Mouse (Mus musculus) heart, embryonic 15.5 days (tissue): Measurements from ENCODE around the gene Kif16b. TPM values are rescaled to one million over a fixed set of nuclear protein-coding genes. Genes with fewer than 3 reads are reported as not detected.
A peak's percentile ranks its signal among the peaks of the same experiment; 100 is the strongest.

ENCODE experiments used
- ATAC-seq: fragments of 200-750 bp; cut with Nextera tagmentation; replicated peaks from 2 replicates; pipeline ENCODE4 v1.8.0; 2017; ENCODE audit warnings: low read depth, moderate TSS enrichment; ENCODE audit not compliant: insufficient number of reproducible peaks, insufficient read depth, low FRiP score
- H3K27ac ChIP-seq: fragments of 300-500 bp; sonication (generic); 2 replicates; pipeline ENCODE4 v1.5.1; 2015; ENCODE audit warnings: mild to moderate bottlenecking, inconsistent platforms
- H3K27me3 ChIP-seq: fragments of 300-500 bp; sonication (generic); 2 replicates; pipeline ENCODE4 v1.6.1; 2015; ENCODE audit warnings: inconsistent platforms
- H3K36me3 ChIP-seq: fragments of 300-500 bp; sonication (generic); 2 replicates; pipeline ENCODE4 v1.6.1; 2015; ENCODE audit warnings: mild to moderate bottlenecking, inconsistent platforms
- H3K4me1 ChIP-seq: fragments of 300-500 bp; sonication (generic); replicated peaks from 2 replicates; pipeline ENCODE4 v1.6.1; 2015; ENCODE audit warnings: inconsistent platforms
- H3K4me2 ChIP-seq: fragments of 300-500 bp; sonication (generic); 2 replicates; pipeline ENCODE4 v1.6.1; 2015; ENCODE audit warnings: inconsistent platforms, mild to moderate bottlenecking, moderate library complexity
- H3K4me3 ChIP-seq: fragments of 300-500 bp; sonication (generic); 2 replicates; pipeline ENCODE4 v1.5.1; 2015; ENCODE audit warnings: mild to moderate bottlenecking, inconsistent platforms
- H3K9ac ChIP-seq: fragments of 300-500 bp; sonication (generic); 2 replicates; pipeline ENCODE4 v1.6.1; 2015; ENCODE audit warnings: mild to moderate bottlenecking, inconsistent platforms
- H3K9me3 ChIP-seq: fragments of 300-500 bp; sonication (generic); replicated peaks from 2 replicates; pipeline ENCODE4 v1.6.1; 2016; ENCODE audit warnings: inconsistent platforms
- WGBS: fragments of 180-500 bp; shearing (Covaris S2); methylation state at CpG from one replicate; pipeline ENCODE4 v1.1.7; 2015; ENCODE audit warnings: mixed read lengths; 5-methylcytosine and 5-hydroxymethylcytosine counted together
- polyA plus RNA-seq: library from polyadenylated mRNA; unstranded; fragments of >200 nt; fragmentation: Nextera tagmentation; extraction: Ambion mirVana; gene quantifications from 2 replicates; pipeline ENCODE4 v1.2.1, GENCODE M21; 2015

Kif16b gene
- polyA plus RNA-seq, 1 experiment from 2014 or later = 10.2 TPM

DNA sequence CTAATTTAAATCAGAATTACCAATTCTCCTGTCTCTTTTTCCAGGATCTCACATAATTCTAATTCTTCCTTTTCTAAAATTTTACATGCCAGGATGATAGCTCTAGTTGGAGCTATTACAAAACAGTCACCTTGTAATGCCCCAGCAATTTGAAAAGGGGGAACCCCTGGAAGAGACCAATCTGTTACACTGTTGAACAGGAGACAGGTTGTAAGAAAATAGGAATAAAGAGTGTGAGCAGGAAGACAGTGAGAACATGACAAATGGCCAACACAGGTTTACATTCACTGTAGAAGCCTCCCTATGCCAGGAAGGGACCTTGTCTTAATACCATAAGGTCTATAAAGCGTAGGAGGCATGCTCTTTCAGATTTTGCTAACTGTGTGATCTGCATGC lies 206.4 kb downstream of the Kif16b start:
- H3K4me3 ChIP-seq = no peak overlapping the region
- no peak for ATAC-seq
- H3K4me2 ChIP-seq = no peak overlapping the region
- no peak overlapping the region for H3K27ac ChIP-seq
- H3K9ac ChIP-seq = no peak overlapping the region
- no peaks in the 10 kb centered on the region for H3K9me3 ChIP-seq
- H3K27me3 ChIP-seq = no peaks in the 10 kb centered on the region
- peaks cover 17% of the 10 kb centered on the region for H3K4me1 ChIP-seq
- 85% methylated on average over 1 of the region's 1 CpGs for WGBS
- no peaks in the 10 kb centered on the region for H3K36me3 ChIP-seq

DNA sequence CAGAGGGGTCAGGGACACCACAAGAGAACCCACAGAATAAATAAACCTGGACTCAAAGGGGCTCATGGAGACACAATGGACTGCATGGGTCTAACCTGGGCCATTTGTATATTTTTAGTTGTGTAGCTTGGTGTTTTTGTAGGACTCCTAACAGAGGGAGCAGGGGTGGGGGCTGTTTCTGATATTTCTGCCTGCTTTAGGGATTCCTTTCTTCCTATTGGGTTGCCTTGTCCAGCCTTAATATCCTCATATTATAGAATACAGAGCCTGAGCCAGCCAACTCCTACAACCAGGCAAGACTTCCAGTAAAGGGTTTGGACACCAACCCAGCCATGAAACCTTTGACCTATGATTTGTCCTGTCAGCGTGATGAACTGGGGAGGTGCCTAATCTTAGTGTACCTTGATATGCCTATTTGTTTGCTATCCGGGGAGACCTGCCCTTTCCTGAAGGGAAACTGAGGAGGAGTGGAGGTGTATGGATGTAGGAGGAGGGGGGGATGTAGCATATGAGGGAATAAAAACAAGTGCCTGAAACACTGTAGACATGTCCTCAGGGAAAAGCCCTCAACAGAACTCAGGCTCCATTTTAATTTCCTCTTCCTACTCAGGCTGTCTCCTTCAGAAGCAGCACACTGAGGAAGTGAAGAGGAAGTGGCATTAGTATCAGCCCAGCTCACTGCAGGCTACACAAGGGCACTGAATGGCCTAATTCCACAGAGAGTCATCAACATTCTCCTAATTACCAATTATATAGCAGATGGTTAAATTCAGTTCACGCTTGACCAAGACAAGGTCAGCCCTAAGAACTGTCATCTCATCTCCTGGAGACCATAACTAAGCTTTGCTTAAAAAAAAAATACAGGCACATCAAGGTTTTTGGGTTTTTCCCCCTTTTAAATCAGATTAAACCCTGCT lies 207.1 kb downstream of the Kif16b start:
- WGBS = 77% methylated on average over 3 of the region's 3 CpGs
- Histone ChIP-seq H3K4me2 (no peak overlapping the region), H3K27ac (no peak overlapping the region), H3K27me3 (no peaks in the 10 kb centered on the region), H3K4me3 (no peak overlapping the region), H3K9me3 (no peaks in the 10 kb centered on the region), H3K36me3 (no peaks in the 10 kb centered on the region), H3K4me1 (peaks cover 13% of the 10 kb centered on the region), H3K9ac (no peak overlapping the region)
- ATAC-seq = no peak

- no peak overlapping the region for H3K4me2 ChIP-seq
- H3K36me3 ChIP-seq = no peaks in the 10 kb centered on the region
- 97% methylated on average over 1 of the region's 1 CpGs for WGBS
- H3K27me3 ChIP-seq = no peaks in the 10 kb centered on the region
- no peaks in the 10 kb centered on the region for H3K9me3 ChIP-seq
- peaks cover 8% of the 10 kb centered on the region for H3K4me1 ChIP-seq
- ATAC-seq = no peak
- H3K9ac ChIP-seq = no peak overlapping the region
- H3K4me3 ChIP-seq = no peak overlapping the region
- H3K27ac ChIP-seq = no peak overlapping the region
Observed at GRCm38 (mm10) chr2:142693461-142693860, 207.9 kb downstream of the Kif16b start.

DNA sequence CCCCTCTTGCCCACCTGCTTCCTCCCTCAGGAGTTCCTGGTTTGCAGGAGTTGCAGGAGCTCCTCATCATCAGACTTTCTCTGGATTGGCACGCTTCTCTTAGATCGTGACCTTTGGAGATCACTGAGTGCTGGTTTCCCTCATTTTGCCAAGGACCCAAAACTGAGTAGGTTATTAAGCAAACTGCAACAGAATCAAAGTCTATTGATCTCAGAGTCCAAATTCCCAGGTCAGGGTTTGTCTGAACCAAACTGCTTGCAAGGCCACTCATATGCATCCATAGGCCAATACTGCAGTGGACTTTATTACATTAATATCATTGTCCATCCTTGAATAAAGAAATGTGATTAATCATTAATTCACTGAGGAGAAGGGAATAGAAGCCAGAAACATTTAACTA lies 211.8 kb downstream of the Kif16b start:
- H3K4me2 ChIP-seq = no peak overlapping the region
- no peak overlapping the region for H3K9ac ChIP-seq
- H3K4me3 ChIP-seq = no peak overlapping the region
- no peak for ATAC-seq
- H3K27me3 ChIP-seq = no peaks in the 10 kb centered on the region
- no peaks in the 10 kb centered on the region for H3K9me3 ChIP-seq
- no peaks in the 10 kb centered on the region for H3K36me3 ChIP-seq
- no peak overlapping the region for H3K27ac ChIP-seq
- WGBS = 91% methylated on average over 2 of the region's 2 CpGs
- H3K4me1 ChIP-seq = no peaks in the 10 kb centered on the region

DNA sequence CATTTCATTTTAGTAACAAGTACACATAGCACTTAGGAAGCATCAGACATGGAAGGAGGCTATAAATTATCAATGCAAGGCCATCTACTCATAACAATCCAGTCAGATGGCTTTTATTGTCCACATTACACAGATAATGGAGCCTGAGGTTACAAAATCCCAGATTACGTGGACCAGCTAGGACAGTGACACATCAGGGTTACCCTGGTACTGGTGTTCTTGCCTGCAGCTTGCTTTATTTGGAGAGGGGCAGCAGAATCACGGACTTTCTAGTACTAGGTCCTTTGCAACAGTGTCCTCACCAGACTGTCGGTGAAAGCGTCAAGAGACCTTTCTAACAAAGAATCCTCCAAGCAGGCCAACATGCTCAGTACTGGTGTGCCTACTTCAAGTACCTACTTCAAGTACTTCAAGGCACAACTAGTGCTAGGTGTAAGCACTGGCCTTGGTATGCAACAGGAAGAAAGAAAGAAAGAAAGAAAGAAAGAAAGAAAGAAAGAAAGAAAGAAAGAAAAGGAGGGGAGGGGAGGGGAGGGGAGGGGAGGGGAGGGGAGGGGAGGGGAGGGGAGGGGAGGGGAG lies 213.3 kb downstream of the Kif16b start:
- no peak overlapping the region for H3K27ac ChIP-seq
- H3K9ac ChIP-seq = no peak overlapping the region
- no peak overlapping the region for H3K4me3 ChIP-seq
- WGBS = 76% methylated on average over 4 of the region's 4 CpGs
- H3K4me1 ChIP-seq = no peaks in the 10 kb centered on the region
- H3K4me2 ChIP-seq = no peak overlapping the region
- H3K36me3 ChIP-seq = no peaks in the 10 kb centered on the region
- H3K27me3 ChIP-seq = no peaks in the 10 kb centered on the region
- no peaks in the 10 kb centered on the region for H3K9me3 ChIP-seq
- ATAC-seq = no peak

DNA sequence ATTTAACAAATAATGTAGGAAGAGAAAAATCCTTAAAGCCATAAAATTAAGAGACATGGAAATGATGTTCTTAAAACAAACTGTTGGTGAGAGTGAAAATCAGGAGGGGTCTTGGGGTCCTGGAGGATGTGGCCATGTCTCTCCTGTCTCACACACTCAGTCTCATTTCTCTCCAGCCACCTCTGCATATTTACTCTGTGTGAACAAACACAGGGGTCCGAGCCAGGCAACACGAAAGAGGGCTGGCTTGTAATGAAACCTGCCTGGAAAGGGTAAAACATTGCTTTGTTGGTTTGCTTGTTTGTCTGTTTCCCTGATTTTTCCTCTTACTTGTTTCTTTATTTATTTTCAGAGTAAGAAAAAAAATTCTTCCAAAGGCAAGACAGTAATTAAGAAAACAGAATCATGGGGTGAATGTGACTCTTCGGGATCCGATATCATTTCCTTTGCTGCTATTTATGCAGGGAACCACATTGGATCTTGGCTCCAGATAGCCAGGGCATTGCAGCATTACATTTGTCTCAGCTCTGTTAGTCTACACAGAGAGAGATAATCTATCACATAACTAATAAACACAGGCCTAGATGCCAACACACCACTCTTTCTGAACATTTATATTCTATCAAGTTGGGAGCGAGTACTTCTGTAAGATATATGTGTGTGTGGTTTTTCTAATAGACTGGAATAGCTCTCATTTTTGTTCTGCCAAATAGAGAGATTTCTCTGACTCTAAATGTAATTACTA lies 218.2 kb downstream of the Kif16b start:
- 77% methylated on average over 5 of the region's 5 CpGs for WGBS
- no peak overlapping the region for H3K9ac ChIP-seq
- H3K4me3 ChIP-seq = no peak overlapping the region
- H3K9me3 ChIP-seq = no peaks in the 10 kb centered on the region
- H3K36me3 ChIP-seq = no peaks in the 10 kb centered on the region
- no peak overlapping the region for H3K27ac ChIP-seq
- no peaks in the 10 kb centered on the region for H3K27me3 ChIP-seq
- no peaks in the 10 kb centered on the region for H3K4me1 ChIP-seq
- H3K4me2 ChIP-seq = no peak overlapping the region
- no peak for ATAC-seq

DNA sequence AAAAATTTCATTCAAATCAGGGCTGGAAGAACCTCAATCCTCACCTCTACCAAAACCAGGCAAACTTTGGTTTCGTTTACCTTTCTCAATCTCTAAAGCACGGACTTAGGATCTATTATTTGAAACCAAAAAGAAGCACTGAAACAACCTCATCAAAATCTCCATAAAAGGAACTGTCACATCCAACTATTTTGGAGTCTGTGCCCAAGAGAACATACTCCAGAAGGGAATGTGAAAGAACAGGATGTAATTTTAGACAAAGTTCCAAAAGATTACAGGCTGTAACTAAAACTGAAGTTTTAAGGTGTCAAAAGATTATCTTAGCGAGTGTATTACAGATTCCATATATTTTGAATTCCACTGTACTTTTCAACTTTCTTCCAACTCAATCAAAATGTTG lies 232.9 kb downstream of the Kif16b start:
- Histone ChIP-seq H3K9ac (no peak overlapping the region), H3K36me3 (no peaks in the 10 kb centered on the region), H3K4me1 (no peaks in the 10 kb centered on the region), H3K4me2 (no peak overlapping the region), H3K27me3 (no peaks in the 10 kb centered on the region), H3K27ac (no peak overlapping the region), H3K9me3 (no peaks in the 10 kb centered on the region), H3K4me3 (no peak overlapping the region)
- ATAC-seq = no peak
- 73% methylated on average over 3 of the region's 3 CpGs for WGBS

- Histone ChIP-seq H3K4me1 (peaks cover 8% of the 10 kb centered on the region; the same call in 1 of the 2 replicates), H3K4me2 (no peak overlapping the region), H3K36me3 (no peaks in the 10 kb centered on the region), H3K27me3 (peaks cover 7% of the 10 kb centered on the region), H3K9ac (no peak overlapping the region), H3K4me3 (no peak overlapping the region), H3K27ac (peak overlapping the region; percentile 36), H3K9me3 (no peaks in the 10 kb centered on the region)
- ATAC-seq = peak; percentile 70
- WGBS = 29% methylated on average over 7 of the region's 7 CpGs
Observed at GRCm38 (mm10) chr2:142651591-142651990, 249.7 kb downstream of the Kif16b start.

DNA sequence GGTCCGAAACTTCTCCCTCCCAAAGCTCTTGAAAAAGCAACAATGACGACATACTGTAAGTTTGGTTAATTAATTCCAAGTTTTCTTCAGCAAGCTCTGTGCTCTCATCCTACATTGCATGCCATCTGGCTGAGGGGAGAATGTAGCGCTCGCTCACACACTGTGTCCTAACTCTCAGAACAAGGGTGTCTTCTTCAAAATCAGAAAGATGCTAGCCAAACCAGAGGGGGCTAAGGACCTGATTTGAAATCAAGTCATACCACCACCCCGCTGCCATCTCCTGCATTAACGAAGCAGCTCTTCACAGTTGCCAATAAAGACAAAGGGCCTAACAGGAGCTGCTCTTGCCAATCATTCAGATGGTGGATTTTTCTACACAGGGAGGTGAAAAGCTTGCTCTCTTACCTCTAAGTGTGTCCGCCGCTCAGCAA lies 253.3 kb downstream of the Kif16b start:
- whole genome bisulfite sequencing = 90% methylated on average over 8 of the region's 8 CpGs
- H3K9me3 ChIP-seq = no peaks in the 10 kb centered on the region
- ATAC-seq = no peak

DNA sequence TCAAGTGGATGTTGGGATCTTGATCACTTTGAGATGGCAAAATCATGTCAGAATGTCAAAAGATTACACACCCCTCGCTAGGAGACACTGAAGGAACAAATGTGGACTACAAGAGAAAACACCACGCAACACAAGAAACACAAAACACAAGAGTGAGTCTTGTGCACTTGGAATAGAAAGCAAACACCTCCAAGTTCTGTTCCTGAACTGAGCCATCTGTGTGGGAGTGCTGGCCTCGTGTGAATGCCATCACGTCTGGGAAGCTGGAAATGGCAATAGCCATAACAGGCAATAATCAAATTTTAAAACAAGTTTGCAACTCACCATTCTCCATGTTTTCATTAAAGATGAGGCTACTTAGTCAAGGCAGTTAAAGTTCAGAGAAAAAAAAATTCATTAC lies 254.5 kb downstream of the Kif16b start:
- Histone ChIP-seq H3K9me3 (no peaks in the 10 kb centered on the region), H3K27ac (no peak overlapping the region), H3K4me1 (peaks cover 3% of the 10 kb centered on the region; the same call in 1 of the 2 replicates), H3K4me2 (no peak overlapping the region), H3K36me3 (no peaks in the 10 kb centered on the region), H3K9ac (no peak overlapping the region), H3K27me3 (peaks cover 40% of the 10 kb centered on the region), H3K4me3 (no peak overlapping the region)
- no peak for ATAC-seq
- 80% methylated on average over 4 of the region's 4 CpGs for WGBS

More for the DNA sequence above, 253.3 kb downstream of the Kif16b start:
- no peaks in the 10 kb centered on the region for H3K36me3 ChIP-seq
- H3K4me3 ChIP-seq = no peak overlapping the region
- H3K9ac ChIP-seq = no peak overlapping the region
- H3K27ac ChIP-seq = no peak overlapping the region
- H3K4me1 ChIP-seq = peaks cover 8% of the 10 kb centered on the region; the same call in 1 of the 2 replicates
- H3K4me2 ChIP-seq = no peak overlapping the region
- peaks cover 35% of the 10 kb centered on the region for H3K27me3 ChIP-seq

DNA sequence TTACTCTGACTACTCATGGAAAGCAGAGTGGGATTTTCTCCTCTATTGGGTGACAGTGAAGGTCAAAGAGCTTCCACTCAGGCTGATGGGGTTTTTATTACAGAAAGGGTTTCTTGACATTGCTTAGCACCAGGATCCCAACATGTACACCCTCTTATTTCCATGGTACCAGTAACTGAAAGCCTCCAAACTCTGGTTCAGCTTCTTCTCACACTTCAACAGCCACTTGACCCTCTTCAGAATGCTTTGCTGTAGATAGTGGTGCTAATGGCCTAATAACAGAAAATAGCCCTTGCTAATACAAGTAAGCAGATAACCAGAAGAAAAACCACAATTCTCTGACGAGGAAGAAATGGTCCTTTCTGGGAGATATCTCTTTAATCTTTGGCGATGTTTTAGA lies 259.6 kb downstream of the Kif16b start:
- peaks cover 62% of the 10 kb centered on the region for H3K27me3 ChIP-seq
- no peaks in the 10 kb centered on the region for H3K9me3 ChIP-seq
- no peak overlapping the region for H3K27ac ChIP-seq
- H3K36me3 ChIP-seq = no peaks in the 10 kb centered on the region
- H3K9ac ChIP-seq = no peak overlapping the region
- no peak overlapping the region for H3K4me3 ChIP-seq
- peaks cover 5% of the 10 kb centered on the region; the same call in 1 of the 2 replicates for H3K4me1 ChIP-seq
- H3K4me2 ChIP-seq = no peak overlapping the region
- ATAC-seq = no peak; the same call in 1 of the 2 replicates
- 36% methylated on average over 2 of the region's 2 CpGs for WGBS
